Mouse (Mus musculus) monocyte, adult 5-6 weeks (primary cell): ENCODE measurements around the gene Grwd1. TPM values are rescaled to one million over a fixed set of nuclear protein-coding genes. Genes with fewer than 3 reads are reported as not detected.
"Not testable (repeated sequence)": the region's sequence is repeated elsewhere in the genome, so short reads cannot be mapped to it uniquely, and the experiment has no call there.

Experiments
- ATAC-seq: fragments of 153-309, 156-312 bp; replicated peaks from 2 replicates; pipeline ENCODE4 v1.8.0; 2017; ENCODE audit warnings: mild to moderate bottlenecking; ENCODE audit not compliant: low TSS enrichment, insufficient number of reproducible peaks, severe bottlenecking, poor library complexity, low FRiP score
- total RNA-seq: library from RNA; stranded (forward); fragments of 200-1000, 200-491, 200-594 nt; gene quantifications from 3 replicates; pipeline ENCODE4 v1.2.3, GENCODE M21; 2017

Grwd1 gene
- 5.8 to 8.7 TPM (median 6.7 TPM) in 3 replicates for total RNA-seq

- ATAC-seq = peak; percentile 88
Measured at GRCm38 (mm10) chr7:45830427-45831127, at the start of gene Grwd1. Gene Grwd1 (minus strand): TSS chr7:45830944.

DNA sequence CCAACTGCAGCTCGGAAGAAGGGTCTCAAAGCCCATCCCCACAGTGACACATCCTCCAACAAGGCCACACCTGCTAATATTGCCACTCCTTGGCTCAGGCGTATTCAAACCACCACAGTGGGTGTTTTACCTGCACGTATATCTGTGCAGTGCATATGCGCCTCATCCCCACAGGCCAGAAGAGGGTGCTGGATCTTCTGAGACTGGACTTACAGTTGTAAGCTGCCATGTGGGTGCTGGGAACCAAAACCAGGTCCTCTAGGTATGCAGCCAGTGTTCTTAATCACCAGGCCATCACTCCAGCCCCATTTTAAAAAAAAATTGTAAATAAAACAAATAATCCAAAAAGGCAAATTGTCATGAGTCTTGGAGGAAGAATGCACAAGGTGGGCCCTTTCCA is 49.8 kb upstream of the Grwd1 start:
- ATAC-seq = no peak

GRCm38 (mm10) chr7:45878278-45878677 is 47.5 kb upstream of the Grwd1 start, which contains the start of gene Grin2d:
Gene Grin2d (minus strand): TSS chr7:45878378.
- ATAC-seq = not testable (repeated sequence)

DNA sequence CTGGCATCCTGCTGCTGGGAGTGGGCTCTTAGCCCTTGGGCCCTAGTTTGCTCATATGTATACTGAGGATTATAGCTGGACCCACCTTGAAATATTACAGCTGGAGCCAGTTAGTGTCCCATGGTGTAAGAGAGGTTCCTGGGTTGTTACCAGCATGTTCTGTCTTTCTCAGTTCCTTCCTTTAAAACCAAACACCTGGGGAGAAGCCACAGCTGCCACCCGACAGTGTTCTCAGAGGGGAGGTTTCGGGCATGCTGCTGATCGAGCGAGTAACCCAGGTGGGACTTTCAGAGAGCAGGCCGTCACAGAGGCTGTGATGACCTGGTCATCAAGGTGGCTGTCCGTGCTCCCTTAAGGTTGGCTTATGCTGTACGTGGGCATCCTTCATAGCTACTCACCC is 46.2 kb upstream of the Grwd1 start:
- no peak for ATAC-seq

- peak; percentile 32 for ATAC-seq
Measured at GRCm38 (mm10) chr7:45873061-45873947, 42.6 kb upstream of the Grwd1 start.

- ATAC-seq = peak; percentile 84
Measured at GRCm38 (mm10) chr7:45872624-45873023, 41.9 kb upstream of the Grwd1 start, which contains the start of gene Kdelr1. Gene Kdelr1 (plus strand): TSS chr7:45872772.

DNA sequence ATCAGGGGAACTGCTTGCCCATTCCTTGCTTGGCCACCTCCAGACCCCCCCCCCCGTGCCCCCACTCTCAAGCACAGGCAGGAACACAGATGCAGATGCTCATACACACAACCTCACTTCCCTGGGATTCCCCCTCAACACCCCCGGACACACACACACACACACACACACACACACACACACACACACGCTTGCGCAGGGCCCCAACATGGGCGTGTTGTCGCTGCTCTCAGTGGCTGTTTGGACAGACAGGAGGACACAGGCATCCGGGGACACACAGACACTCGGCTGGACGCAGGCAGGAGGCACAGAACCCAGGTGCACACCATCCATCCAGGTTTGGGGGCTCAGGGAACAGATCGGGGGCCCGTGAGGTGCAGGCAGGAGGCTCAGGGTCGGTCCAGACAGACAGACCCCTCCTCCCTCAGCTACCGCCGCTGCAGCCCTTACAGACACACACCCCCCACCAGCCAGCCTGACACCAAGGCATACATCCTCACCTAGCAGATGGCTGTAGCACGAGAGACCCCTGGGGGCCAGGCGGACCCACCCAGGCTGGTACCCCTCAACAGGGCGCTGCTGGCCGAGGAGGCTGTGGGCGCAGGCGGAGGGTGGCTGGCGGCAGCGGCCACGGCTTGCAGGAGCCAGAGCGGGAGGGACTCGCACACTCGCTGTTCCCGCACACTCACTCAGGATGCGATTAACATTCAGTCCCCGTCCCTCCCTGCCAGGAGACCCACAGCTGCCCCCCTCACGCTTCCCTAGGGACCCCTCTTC is 39.7 kb upstream of the Grwd1 start:
- no peak for ATAC-seq

GRCm38 (mm10) chr7:45869787-45870186 is 39.0 kb upstream of the Grwd1 start:
- no peak for ATAC-seq

- no peak for ATAC-seq
Measured at GRCm38 (mm10) chr7:45869107-45869670, 38.4 kb upstream of the Grwd1 start.

- ATAC-seq = no peak
Measured at GRCm38 (mm10) chr7:45867871-45868270, 37.1 kb upstream of the Grwd1 start.

- ATAC-seq = peak; percentile 67
Measured at GRCm38 (mm10) chr7:45865925-45866910, 35.5 kb upstream of the Grwd1 start.

- no peak for ATAC-seq
Measured at GRCm38 (mm10) chr7:45864435-45864834, 33.7 kb upstream of the Grwd1 start.

- ATAC-seq = no peak
Measured at GRCm38 (mm10) chr7:45862804-45863203, 32.1 kb upstream of the Grwd1 start.

DNA sequence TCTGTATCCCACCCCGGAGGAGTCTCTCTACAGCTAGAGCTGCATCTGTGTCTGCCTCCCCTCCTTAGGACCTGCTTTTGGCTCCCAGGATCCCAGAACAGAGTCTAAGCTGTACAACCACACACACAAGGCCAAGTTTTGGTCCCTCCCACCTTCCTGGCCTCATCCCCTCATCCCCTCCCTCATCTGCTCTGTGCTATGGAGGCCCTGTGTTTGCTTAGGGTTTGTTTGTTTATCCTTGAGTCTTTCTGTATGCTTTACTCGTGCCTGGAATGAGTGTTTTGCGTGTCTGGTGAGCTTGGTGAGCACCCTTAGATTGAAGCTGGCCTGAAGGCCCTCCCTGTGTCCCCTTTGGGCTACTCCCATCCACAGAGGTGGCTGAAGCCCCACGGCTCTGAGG is 28.3 kb upstream of the Grwd1 start:
- ATAC-seq = no peak

GRCm38 (mm10) chr7:45856950-45857901 is 26.5 kb upstream of the Grwd1 start:
- 0 out of 2 replicates have a peak, but pooled peaks have one; percentile 5 for ATAC-seq

GRCm38 (mm10) chr7:45853089-45853488 is 22.3 kb upstream of the Grwd1 start:
- ATAC-seq = no peak

DNA sequence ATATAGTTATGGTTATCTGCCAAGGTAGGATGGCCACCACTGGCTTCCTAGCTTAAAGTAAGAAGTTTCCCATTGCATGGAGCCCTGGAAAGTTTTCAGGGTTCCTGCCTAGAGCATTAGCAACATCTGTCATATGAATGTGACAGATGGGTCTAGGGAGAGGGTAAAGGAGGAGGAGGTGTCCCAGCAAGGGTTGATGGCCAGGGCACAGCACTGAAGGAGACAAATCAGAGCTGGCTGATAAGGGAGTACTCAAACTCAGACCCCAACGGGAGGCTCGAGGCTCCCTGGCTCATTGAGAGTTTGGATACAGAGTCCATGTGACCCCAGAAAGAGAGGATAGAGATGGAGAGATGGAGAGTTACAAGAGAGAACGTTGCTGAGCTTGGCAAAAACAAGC is 19.9 kb upstream of the Grwd1 start:
- no peak for ATAC-seq
